Mouse (Mus musculus): ENCODE results near the gene Luc7l. TPM values are rescaled to one million over a fixed set of nuclear protein-coding genes. Genes with fewer than 3 reads are reported as not detected.
A peak's percentile ranks its signal among the peaks of the same experiment; 100 is the strongest.

Gene Luc7l
- polyA plus RNA-seq, 1 experiment from 2014 or later: 104 TPM

- 77% methylated on average over 10 of the region's 10 CpGs for WGBS
- H3K36me3 ChIP-seq (ENCODE audit: insufficient read depth): no peaks in the 10 kb centered on the region
- H3K27ac ChIP-seq (ENCODE audit: low read depth): no peak overlapping the region
- no peak for TF ChIP-seq CTCF (IDR thresholded peaks at IDR 0.05; ENCODE audit: low read depth)
- no peak for ATAC-seq (ENCODE audit: insufficient read depth)
- no peak for DNase-seq
- no peak overlapping the region for H3K9ac ChIP-seq
- no peak overlapping the region for H3K4me2 ChIP-seq
- H3K4me1 ChIP-seq (ENCODE audit: insufficient read depth): no peaks in the 10 kb centered on the region
- H3K9me3 ChIP-seq (ENCODE audit: low read depth, low read length): no peaks in the 10 kb centered on the region
- no peak overlapping the region for H3K4me3 ChIP-seq (ENCODE audit: low read depth, low read length)
- H3K27me3 ChIP-seq (ENCODE audit: insufficient read depth, low read length): no peaks in the 10 kb centered on the region
Observed at GRCm38 (mm10) chr17:26237667-26238066, 15.0 kb upstream of the Luc7l start.

- no peak overlapping the region for H3K4me2 ChIP-seq
- WGBS: 60% methylated on average over 2 of the region's 2 CpGs
- H3K4me3 ChIP-seq (ENCODE audit: low read depth, low read length): no peak overlapping the region
- no peaks in the 10 kb centered on the region for H3K36me3 ChIP-seq (ENCODE audit: insufficient read depth)
- H3K9me3 ChIP-seq (ENCODE audit: low read depth, low read length): no peaks in the 10 kb centered on the region
- DNase-seq (no peak), ATAC-seq (ENCODE audit: insufficient read depth) (no peak)
- H3K27ac ChIP-seq (ENCODE audit: low read depth): no peak overlapping the region
- TF ChIP-seq CTCF (IDR thresholded peaks at IDR 0.05; ENCODE audit: low read depth): no peak
- H3K9ac ChIP-seq: no peak overlapping the region
- no peaks in the 10 kb centered on the region for H3K27me3 ChIP-seq (ENCODE audit: insufficient read depth, low read length)
- H3K4me1 ChIP-seq (ENCODE audit: insufficient read depth): 0 out of 2 replicates have a peak, but pooled peaks cover 3% of the 10 kb centered on the region
Observed at GRCm38 (mm10) chr17:26239551-26239950, 13.1 kb upstream of the Luc7l start.

GRCm38 (mm10) chr17:26240120-26240790, 12.4 kb upstream of the Luc7l start:
- Histone ChIP-seq H3K9me3 (ENCODE audit: low read depth, low read length) (no peaks in the 10 kb centered on the region), H3K9ac (no peak overlapping the region), H3K27ac (ENCODE audit: low read depth) (no peak overlapping the region), H3K4me3 (ENCODE audit: low read depth, low read length) (no peak overlapping the region), H3K4me1 (ENCODE audit: insufficient read depth) (0 out of 2 replicates have a peak, but pooled peaks cover 3% of the 10 kb centered on the region), H3K27me3 (ENCODE audit: insufficient read depth, low read length) (no peaks in the 10 kb centered on the region), H3K36me3 (ENCODE audit: insufficient read depth) (no peaks in the 10 kb centered on the region), H3K4me2 (no peak overlapping the region)
- WGBS: 70% methylated on average over 6 of the region's 6 CpGs
- ATAC-seq (ENCODE audit: insufficient read depth): no peak
- no peak for TF ChIP-seq CTCF (IDR thresholded peaks at IDR 0.05; ENCODE audit: low read depth)
- no peak for DNase-seq

GRCm38 (mm10) chr17:26240990-26241389, 11.7 kb upstream of the Luc7l start:
- Histone ChIP-seq H3K4me2 (no peak overlapping the region), H3K4me1 (ENCODE audit: insufficient read depth) (0 out of 2 replicates have a peak, but pooled peaks cover 3% of the 10 kb centered on the region), H3K4me3 (ENCODE audit: low read depth, low read length) (no peak overlapping the region), H3K27me3 (ENCODE audit: insufficient read depth, low read length) (no peaks in the 10 kb centered on the region), H3K9me3 (ENCODE audit: low read depth, low read length) (no peaks in the 10 kb centered on the region), H3K27ac (ENCODE audit: low read depth) (no peak overlapping the region), H3K9ac (no peak overlapping the region), H3K36me3 (ENCODE audit: insufficient read depth) (no peaks in the 10 kb centered on the region)
- no peak for TF ChIP-seq CTCF (IDR thresholded peaks at IDR 0.05; ENCODE audit: low read depth)
- 72% methylated on average over 6 of the region's 6 CpGs for WGBS
- no peak for ATAC-seq (ENCODE audit: insufficient read depth)
- DNase-seq: no peak

- peak; percentile 66 for DNase-seq
- Histone ChIP-seq H3K27ac (ENCODE audit: low read depth) (peak overlapping the region; percentile 78), H3K9ac (peak overlapping the region; percentile 68), H3K36me3 (ENCODE audit: insufficient read depth) (no peaks in the 10 kb centered on the region), H3K27me3 (ENCODE audit: insufficient read depth, low read length) (no peaks in the 10 kb centered on the region), H3K4me2 (peak overlapping the region; percentile 79), H3K9me3 (ENCODE audit: low read depth, low read length) (no peaks in the 10 kb centered on the region), H3K4me3 (ENCODE audit: low read depth, low read length) (peak overlapping the region; percentile 74), H3K4me1 (ENCODE audit: insufficient read depth) (0 out of 2 replicates have a peak, but pooled peaks cover 3% of the 10 kb centered on the region)
- under 1% methylated on average over 32 of the region's 32 CpGs for WGBS
- peak; percentile 39 for TF ChIP-seq CTCF (IDR thresholded peaks at IDR 0.05; ENCODE audit: low read depth)
- ATAC-seq (ENCODE audit: insufficient read depth): peak; percentile 45
Observed at GRCm38 (mm10) chr17:26243471-26244100, 9.1 kb upstream of the Luc7l start.

GRCm38 (mm10) chr17:26244101-26244841, 8.4 kb upstream of the Luc7l start, which contains the start of gene Fam234a:
Gene Fam234a (minus strand): TSS chr17:26244242.
- DNase-seq: peak; percentile 98
- H3K27ac ChIP-seq (ENCODE audit: low read depth): peak within 1 kb of the TSS; percentile 78
- ATAC-seq (ENCODE audit: insufficient read depth): peak; percentile 96
- peak within 1 kb of the TSS; percentile 68 for H3K9ac ChIP-seq
- H3K4me1 ChIP-seq (ENCODE audit: insufficient read depth): 0 out of 2 replicates have a peak, but pooled peaks cover 3% of the 10 kb centered on the region
- no peaks in the 10 kb centered on the region for H3K9me3 ChIP-seq (ENCODE audit: low read depth, low read length)
- TF ChIP-seq CTCF (IDR thresholded peaks at IDR 0.05; ENCODE audit: low read depth): no peak
- no peaks in the 10 kb centered on the region for H3K27me3 ChIP-seq (ENCODE audit: insufficient read depth, low read length)
- 6% methylated on average over 31 of the region's 33 CpGs for WGBS
- peak within 1 kb of the TSS; percentile 74 for H3K4me3 ChIP-seq (ENCODE audit: low read depth, low read length)
- peak within 1 kb of the TSS; percentile 79 for H3K4me2 ChIP-seq
- H3K36me3 ChIP-seq (ENCODE audit: insufficient read depth): no peaks in the 10 kb centered on the region
